Mouse (Mus musculus) erythroid progenitor cell, adult 5-6 weeks (primary cell): ENCODE data around the gene Chchd5. TPM values are rescaled to one million over a fixed set of nuclear protein-coding genes. Genes with fewer than 3 reads are reported as not detected.

Experiments
- ATAC-seq: replicated peaks from 2 replicates; pipeline ENCODE4 v1.8.0; 2016; ENCODE audit warnings: moderate number of reproducible peaks, mild to moderate bottlenecking, moderate TSS enrichment, inconsistent platforms; ENCODE audit not compliant: poor library complexity, low FRiP score, severe bottlenecking
- total RNA-seq, 2 experiments: library from RNA; stranded (forward) in 1 of 2; stranded (reverse) in 1 of 2; fragments of 150-400 nt in 1 of 2; fragments of 186-747, 209-891 nt in 1 of 2; gene quantifications; 2 replicates each; pipeline versions ENCODE4 v1.2.3 to v1.2.4; 2015 to 2017; ENCODE audit warnings: low replicate concordance in 2 of 2

Chchd5 gene
- total RNA-seq, 2 experiments from 2014 or later = 7.0 to 11.3 TPM

DNA sequence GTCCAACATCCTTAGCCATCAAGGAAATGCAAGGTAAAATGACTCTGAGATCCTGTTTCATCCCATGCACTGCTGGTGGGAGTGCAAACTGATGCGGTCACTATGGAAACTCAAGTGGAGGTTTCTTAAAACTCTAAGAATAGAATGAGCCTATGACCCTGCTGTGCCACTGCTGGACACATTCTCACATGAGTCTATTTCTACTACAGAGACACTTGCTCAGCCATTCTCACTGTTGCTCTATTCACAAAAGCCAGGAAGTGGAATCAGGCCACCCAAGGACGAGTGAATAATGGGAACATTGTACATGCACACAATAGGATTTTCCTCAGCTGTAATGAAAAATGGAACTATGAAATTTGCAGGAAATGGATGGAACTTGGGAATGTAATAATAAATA, 19.3 kb downstream of the Chchd5 start:
- no peak for ATAC-seq

DNA sequence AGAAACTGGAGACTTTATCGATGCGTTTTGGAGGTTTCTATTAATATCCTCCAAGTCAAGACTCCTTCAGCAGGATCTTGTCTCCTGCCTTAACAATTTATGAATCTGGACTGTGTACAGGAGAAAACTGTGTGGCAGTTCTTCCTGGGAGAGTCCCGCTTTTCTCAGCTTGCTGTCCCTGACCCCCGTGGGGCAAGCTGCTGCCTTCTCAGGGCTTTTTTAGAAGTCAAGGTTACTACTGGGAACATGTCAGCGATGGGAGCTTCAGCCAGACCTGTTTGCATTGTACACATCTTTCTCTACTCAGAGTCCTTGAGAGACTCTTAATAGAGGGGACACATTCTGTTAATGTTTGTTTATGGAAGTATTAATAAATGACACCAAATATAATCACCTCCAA, 20.9 kb downstream of the Chchd5 start:
- ATAC-seq = no peak

DNA sequence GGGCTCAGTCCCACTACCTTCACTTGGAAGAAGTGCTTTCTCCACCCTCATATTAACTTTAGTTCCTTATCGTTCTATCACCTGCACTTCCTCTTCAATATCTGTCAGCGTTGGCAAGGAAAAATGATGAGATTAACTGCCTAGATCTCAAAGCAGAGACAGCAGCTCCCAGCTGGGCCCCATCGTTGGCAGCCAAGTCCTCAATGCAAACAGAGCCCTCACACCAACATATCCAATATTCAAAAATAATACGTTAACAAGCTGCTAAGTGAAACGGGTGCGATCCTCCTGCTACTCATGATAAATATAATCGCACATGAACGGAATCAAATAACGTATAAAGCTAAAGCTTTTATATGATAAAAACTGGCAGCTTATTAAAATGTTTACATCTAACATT, 21.6 kb downstream of the Chchd5 start:
- no peak for ATAC-seq

DNA sequence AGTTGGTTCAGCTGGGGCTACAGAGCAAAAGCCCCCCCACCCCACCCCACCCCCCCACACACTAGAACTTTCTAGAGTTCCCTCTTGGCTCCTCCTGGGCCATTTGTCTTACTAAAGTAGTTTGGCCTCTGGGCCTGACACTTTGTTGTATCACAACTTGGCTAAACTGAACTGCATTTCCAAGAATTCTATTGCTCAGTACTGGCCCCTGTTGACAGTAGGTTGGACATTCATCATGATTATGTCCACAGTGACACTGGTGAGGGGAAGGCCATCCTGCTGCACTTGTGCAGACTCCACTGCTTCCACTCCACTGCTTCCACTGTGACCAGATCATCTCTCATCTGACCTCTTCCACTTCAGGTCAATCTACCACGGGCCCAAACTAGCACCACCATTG, 23.3 kb downstream of the Chchd5 start:
- no peak for ATAC-seq

DNA sequence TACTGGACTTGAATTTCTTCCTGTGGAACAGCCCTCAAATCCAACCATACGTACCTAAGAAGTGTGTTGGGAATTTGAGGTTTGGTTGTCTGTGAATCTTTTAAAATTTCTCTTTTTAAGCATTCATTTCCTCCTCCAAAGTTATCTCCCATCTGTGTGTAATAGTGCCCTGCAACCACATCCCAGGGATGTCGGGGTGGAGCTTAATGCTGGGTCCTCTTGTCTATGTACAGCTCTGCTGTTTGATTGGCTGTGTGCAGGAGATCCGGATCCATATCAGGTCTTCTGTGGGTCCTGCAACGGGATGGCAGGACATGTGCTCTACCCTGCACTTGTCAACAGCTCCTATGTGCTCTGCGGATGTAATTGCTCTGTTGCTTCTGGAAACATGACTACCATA, 35.3 kb downstream of the Chchd5 start:
- no peak for ATAC-seq

DNA sequence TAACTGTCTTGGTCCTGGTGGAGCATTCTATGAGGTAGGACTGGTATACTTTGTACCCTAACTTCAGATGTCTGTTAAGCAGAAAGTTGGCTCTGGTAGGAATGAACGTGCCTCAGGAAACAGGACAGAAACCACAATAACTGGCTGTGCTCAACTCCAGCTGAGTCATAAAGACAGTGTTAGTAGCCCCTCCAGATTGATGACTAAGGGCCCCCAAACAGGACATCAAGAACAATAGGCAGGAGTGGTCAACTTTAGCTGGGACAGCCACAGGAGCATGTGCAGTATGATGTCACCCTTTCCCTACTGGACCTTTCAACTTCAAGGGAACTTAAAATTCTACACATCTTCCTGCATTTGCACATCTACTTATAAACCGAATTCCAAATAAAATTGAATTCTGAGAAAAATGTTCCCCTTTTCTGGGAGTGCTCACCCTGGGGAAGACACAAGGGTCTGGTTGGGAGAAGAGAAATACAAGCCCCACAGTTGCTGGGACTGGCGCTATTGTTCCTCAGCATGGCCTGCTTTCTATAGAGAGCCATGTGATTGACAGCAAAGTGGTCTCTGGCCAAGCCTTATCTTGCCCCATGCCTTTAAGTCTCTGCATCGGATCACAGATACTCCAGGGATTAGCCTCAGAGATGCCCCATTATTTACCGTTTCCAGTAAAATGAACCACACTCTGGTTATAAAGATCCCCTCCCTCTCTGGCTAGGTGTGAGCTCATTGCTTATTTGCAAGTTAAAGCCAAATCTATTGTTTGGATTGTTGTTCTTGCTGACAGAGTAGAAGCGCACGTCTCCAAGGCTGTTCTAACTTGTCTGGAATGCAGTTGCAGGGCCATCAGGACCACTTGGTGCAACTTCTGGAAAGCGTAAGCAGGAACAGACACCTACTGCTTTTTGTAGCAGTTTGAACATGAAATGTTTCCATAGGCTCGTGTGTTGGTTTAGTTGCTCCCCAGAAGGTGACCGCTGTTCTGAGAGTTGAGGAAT, 37.3 kb downstream of the Chchd5 start:
- ATAC-seq = no peak

GRCm38 (mm10) chr2:129173386-129173785, 43.9 kb downstream of the Chchd5 start:
- ATAC-seq = no peak

DNA sequence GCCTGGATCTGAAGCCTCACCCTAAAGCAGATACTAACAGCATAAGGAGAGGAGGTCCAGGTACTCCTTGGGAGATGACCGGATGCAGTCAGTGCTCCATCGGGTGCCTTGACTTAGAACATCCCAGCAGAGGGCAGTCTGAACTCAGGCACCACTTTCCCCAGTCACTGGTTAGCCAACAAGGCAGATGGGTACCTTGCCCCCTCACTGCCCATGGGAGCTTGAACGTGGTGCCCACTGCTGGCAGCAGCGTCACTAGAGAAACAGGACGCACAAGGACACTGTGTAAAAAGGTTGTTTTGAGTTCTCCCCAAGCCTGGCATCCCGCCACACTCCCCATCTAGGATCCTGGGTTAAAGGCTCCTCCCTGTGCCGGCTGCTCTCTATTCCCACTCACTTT, 45.0 kb downstream of the Chchd5 start:
- ATAC-seq = peak; percentile 80

DNA sequence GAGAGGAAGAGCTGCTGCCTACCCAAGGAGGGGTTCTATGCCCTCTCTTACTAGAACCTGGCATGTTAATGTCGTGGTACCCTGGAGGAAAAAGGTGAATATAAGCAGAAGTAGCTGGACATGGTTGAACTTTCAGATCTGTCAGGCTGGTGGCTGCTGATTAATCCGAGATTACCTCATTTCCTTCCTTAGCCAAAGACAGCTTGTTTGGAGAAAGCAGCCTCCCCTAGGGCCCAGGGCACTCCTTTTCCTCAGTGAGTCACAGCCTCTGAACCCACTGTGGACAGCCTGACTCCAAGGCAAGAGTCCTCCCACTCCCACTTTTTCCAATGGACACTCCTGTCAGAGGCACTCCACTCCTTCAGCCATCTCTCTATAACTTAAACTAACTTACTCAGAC, 46.1 kb downstream of the Chchd5 start:
- ATAC-seq = no peak

DNA sequence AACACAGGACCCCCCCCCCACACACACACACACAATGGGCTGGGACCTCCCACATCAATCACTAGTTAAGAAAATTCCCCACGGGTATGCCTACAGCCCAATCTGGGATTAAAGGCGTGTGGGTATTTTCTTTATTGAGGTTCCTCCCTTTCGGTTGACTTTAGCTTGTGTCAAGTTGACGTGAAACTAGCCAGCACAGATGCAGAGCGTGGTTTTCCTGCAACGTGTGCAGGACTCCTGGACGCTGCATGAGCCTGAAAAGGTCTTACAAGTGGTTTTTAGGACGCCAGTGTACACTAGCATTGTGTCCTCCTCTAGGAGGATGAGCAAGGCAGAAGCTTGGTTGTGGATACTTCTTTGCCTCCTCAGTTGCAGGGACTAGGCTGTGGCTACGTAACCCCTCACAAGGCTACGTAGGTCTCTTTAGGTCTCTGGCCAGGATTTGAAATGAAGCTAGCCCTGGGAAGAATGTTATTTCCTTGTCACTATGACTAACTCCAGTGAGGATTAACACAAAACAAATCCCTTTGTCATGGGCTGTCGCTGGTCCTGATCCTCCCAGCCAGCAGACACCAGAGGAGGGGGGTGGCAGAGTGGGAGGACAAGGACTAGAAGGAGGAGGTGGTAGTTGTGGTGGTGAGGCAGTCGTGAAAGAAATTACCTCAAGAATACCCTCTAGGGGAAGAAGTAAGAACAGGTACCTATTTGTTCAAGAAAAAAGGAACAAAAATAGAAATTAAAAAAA, 47.3 kb downstream of the Chchd5 start:
- no peak for ATAC-seq

- no peak for ATAC-seq
Measured at GRCm38 (mm10) chr2:129177661-129178060, 48.2 kb downstream of the Chchd5 start.

GRCm38 (mm10) chr2:129178182-129178908, 48.8 kb downstream of the Chchd5 start:
- ATAC-seq = no peak

- no peak for ATAC-seq
Measured at GRCm38 (mm10) chr2:129179946-129180853, 50.7 kb downstream of the Chchd5 start.

DNA sequence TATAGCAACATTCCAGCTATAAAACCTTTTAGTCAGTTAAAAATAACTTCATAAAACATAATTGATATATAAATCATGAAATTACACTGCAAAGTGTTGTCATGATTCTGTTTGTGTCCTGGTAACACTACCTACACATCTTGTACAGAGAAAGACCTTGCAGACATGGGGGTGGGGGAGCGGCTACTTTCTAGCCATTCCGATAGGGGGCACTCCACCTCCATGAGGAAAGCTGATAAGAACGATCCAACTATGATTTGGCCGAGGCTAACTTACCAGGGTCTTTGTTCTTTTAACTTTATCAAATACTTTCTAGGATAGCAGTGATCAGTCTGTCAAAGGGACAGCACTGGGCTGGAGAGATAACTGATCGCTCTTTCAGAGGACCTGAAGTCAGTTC, 52.0 kb downstream of the Chchd5 start:
- no peak for ATAC-seq

GRCm38 (mm10) chr2:129182412-129182811, 52.9 kb downstream of the Chchd5 start:
- ATAC-seq = no peak

- ATAC-seq = no peak; the same call in 1 of the 2 replicates
Measured at GRCm38 (mm10) chr2:129183561-129184031, 54.1 kb downstream of the Chchd5 start.
